Mouse (Mus musculus): ENCODE measurements around the gene Coq5. TPM values are rescaled to one million over a fixed set of nuclear protein-coding genes. Genes with fewer than 3 reads are reported as not detected.

Coq5 gene
- polyA plus RNA-seq, 1 experiment from 2014 or later: 65.1 TPM

DNA sequence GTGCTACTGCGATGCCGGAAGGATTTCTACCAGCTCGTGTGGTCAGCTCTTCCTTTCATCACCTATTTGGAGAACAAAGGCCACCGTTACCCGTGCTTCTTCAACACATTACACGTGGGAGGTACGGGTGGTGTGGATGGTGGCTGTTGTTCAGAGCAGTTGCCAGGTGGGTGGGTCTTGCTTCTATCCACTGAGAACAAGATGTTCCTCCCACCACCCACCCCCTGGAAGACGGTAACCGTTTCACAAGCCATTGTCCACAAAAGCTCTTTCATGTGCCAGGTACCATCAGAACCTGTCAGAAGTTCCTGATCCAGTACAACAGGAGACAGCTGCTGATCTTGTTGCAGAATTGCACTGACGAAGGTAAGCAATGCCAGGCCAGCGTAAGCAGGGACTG, 39.3 kb upstream of the Coq5 start:
- H3K27me3 ChIP-seq (replicated peaks): no peaks in the 10 kb centered on the region
- H3K36me3 ChIP-seq: peaks cover 42% of the 10 kb centered on the region
- 88% methylated on average over 11 of the region's 11 CpGs for WGBS
- no peak overlapping the region for H3K27ac ChIP-seq
- H3K4me2 ChIP-seq (replicated peaks): no peak overlapping the region
- H3K4me1 ChIP-seq (replicated peaks): peaks cover 11% of the 10 kb centered on the region
- no peak overlapping the region for H3K9ac ChIP-seq
- H3K4me3 ChIP-seq (replicated peaks): no peak overlapping the region
- H3K9me3 ChIP-seq: no peaks in the 10 kb centered on the region
- no peak for ATAC-seq

DNA sequence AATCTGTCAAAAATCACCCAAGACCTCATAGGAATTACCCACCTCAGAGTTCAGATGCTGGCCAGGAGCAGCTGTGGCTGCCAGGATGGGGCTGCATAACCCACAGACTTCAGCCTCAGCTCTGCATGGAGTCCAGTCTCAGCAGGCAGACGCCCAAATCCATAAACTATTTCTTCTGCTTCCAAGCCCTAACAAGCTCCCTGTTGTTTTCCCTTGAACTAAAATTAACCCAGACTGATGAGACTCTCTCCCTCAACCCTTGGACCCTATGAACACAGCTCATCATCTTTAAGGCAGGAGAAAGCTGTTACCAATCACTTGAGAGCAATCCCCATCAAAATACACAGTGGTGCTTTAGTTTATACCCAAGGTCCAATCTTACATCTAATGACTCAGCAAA, 24.0 kb upstream of the Coq5 start:
- peaks cover 58% of the 10 kb centered on the region for H3K36me3 ChIP-seq
- H3K4me2 ChIP-seq (replicated peaks): no peak overlapping the region
- H3K27me3 ChIP-seq (replicated peaks): no peaks in the 10 kb centered on the region
- H3K4me1 ChIP-seq (replicated peaks): no peaks in the 10 kb centered on the region
- WGBS: 79% methylated on average over 1 of the region's 1 CpGs
- H3K4me3 ChIP-seq (replicated peaks): no peak overlapping the region
- H3K27ac ChIP-seq: no peak overlapping the region
- H3K9me3 ChIP-seq: no peaks in the 10 kb centered on the region
- H3K9ac ChIP-seq: no peak overlapping the region
- ATAC-seq: no peak

- peak; percentile 55; the same call in 1 of the 2 replicates for ATAC-seq
Observed at GRCm38 (mm10) chr5:115256909-115257546, 22.4 kb upstream of the Coq5 start.

GRCm38 (mm10) chr5:115260356-115260755, 19.1 kb upstream of the Coq5 start:
- Histone ChIP-seq H3K4me1 (replicated peaks) (no peaks in the 10 kb centered on the region; the same call in 1 of the 2 replicates), H3K27me3 (replicated peaks) (no peaks in the 10 kb centered on the region), H3K36me3 (peaks cover 41% of the 10 kb centered on the region), H3K9me3 (no peaks in the 10 kb centered on the region), H3K4me2 (replicated peaks) (no peak overlapping the region), H3K27ac (no peak overlapping the region), H3K9ac (no peak overlapping the region), H3K4me3 (replicated peaks) (no peak overlapping the region)
- 73% methylated on average over 6 of the region's 6 CpGs for WGBS
- no peak; the same call in 1 of the 2 replicates for ATAC-seq

More at GRCm38 (mm10) chr5:115256909-115257546, 22.4 kb upstream of the Coq5 start:
- WGBS: 69% methylated on average over 10 of the region's 10 CpGs
- Histone ChIP-seq H3K27me3 (replicated peaks) (no peaks in the 10 kb centered on the region), H3K27ac (no peak overlapping the region), H3K4me3 (replicated peaks) (no peak overlapping the region), H3K9ac (no peak overlapping the region), H3K4me2 (replicated peaks) (no peak overlapping the region), H3K36me3 (peaks cover 46% of the 10 kb centered on the region), H3K4me1 (replicated peaks) (no peaks in the 10 kb centered on the region), H3K9me3 (no peaks in the 10 kb centered on the region)

GRCm38 (mm10) chr5:115261141-115261540, 18.3 kb upstream of the Coq5 start:
- Histone ChIP-seq H3K4me2 (replicated peaks) (no peak overlapping the region), H3K36me3 (peaks cover 34% of the 10 kb centered on the region), H3K9ac (no peak overlapping the region), H3K4me1 (replicated peaks) (no peaks in the 10 kb centered on the region; the same call in 1 of the 2 replicates), H3K9me3 (no peaks in the 10 kb centered on the region), H3K27me3 (replicated peaks) (no peaks in the 10 kb centered on the region), H3K27ac (no peak overlapping the region), H3K4me3 (replicated peaks) (no peak overlapping the region)
- ATAC-seq: no peak
- WGBS: 90% methylated on average over 8 of the region's 8 CpGs

DNA sequence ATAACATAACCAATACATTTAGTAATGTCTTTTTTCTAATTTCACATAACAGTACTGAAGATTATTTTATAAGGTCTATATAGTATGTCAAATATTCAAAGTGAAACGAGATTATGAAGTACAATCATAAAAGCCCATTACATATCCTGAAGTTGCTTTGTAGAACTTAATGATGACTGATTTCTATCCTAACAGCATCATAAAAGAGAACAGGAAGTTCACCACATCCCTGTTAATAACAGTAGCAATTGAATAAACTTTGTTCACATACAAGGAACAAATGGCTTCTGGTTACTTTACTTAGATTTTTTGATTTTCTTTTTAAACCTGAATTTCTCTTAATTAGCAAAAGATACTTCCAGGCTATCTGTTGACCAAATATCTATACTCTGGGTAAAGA, 17.6 kb upstream of the Coq5 start:
- H3K27ac ChIP-seq: no peak overlapping the region
- no peaks in the 10 kb centered on the region for H3K27me3 ChIP-seq (replicated peaks)
- H3K4me3 ChIP-seq (replicated peaks): no peak overlapping the region
- H3K36me3 ChIP-seq: peaks cover 27% of the 10 kb centered on the region; the same call in 1 of the 2 replicates
- no peak overlapping the region for H3K4me2 ChIP-seq (replicated peaks)
- no peaks in the 10 kb centered on the region; the same call in 1 of the 2 replicates for H3K4me1 ChIP-seq (replicated peaks)
- no peak overlapping the region for H3K9ac ChIP-seq
- ATAC-seq: no peak
- 74% methylated on average over 1 of the region's 1 CpGs for WGBS
- no peaks in the 10 kb centered on the region for H3K9me3 ChIP-seq

GRCm38 (mm10) chr5:115262502-115263291, 16.8 kb upstream of the Coq5 start:
- H3K36me3 ChIP-seq: peaks cover 20% of the 10 kb centered on the region; the same call in 1 of the 2 replicates
- H3K27me3 ChIP-seq (replicated peaks): no peaks in the 10 kb centered on the region
- 85% methylated on average over 14 of the region's 14 CpGs for WGBS
- no peak overlapping the region for H3K4me3 ChIP-seq (replicated peaks)
- no peaks in the 10 kb centered on the region for H3K9me3 ChIP-seq
- peaks cover 4% of the 10 kb centered on the region; the same call in 1 of the 2 replicates for H3K4me1 ChIP-seq (replicated peaks)
- H3K9ac ChIP-seq: no peak overlapping the region
- no peak overlapping the region for H3K27ac ChIP-seq
- no peak for ATAC-seq
- H3K4me2 ChIP-seq (replicated peaks): no peak overlapping the region

DNA sequence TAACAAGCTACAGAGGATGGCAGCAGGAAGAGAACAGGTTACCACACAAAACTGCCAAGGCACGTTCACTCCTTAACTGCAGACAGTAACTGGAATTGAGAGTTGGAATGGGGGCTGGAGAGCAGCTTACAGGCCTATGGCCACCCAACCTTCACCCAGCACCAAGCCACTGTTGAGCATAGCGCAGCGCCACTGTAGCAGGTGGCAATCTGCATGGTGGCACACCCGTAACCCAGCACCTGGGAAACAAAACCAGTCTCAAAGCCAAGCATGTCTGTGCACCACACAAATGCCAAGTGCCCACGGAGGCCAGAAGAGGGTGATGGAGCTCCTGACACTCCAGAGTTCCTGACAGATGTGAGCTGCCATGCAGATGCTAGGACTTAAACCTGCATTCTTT, 13.1 kb upstream of the Coq5 start:
- WGBS: 92% methylated on average over 5 of the region's 5 CpGs
- no peaks in the 10 kb centered on the region for H3K36me3 ChIP-seq
- H3K9me3 ChIP-seq: no peaks in the 10 kb centered on the region
- no peak overlapping the region for H3K9ac ChIP-seq
- no peak overlapping the region for H3K4me3 ChIP-seq (replicated peaks)
- ATAC-seq: no peak
- no peaks in the 10 kb centered on the region for H3K27me3 ChIP-seq (replicated peaks)
- H3K27ac ChIP-seq: no peak overlapping the region
- H3K4me1 ChIP-seq (replicated peaks): peaks cover 30% of the 10 kb centered on the region
- H3K4me2 ChIP-seq (replicated peaks): no peak overlapping the region

DNA sequence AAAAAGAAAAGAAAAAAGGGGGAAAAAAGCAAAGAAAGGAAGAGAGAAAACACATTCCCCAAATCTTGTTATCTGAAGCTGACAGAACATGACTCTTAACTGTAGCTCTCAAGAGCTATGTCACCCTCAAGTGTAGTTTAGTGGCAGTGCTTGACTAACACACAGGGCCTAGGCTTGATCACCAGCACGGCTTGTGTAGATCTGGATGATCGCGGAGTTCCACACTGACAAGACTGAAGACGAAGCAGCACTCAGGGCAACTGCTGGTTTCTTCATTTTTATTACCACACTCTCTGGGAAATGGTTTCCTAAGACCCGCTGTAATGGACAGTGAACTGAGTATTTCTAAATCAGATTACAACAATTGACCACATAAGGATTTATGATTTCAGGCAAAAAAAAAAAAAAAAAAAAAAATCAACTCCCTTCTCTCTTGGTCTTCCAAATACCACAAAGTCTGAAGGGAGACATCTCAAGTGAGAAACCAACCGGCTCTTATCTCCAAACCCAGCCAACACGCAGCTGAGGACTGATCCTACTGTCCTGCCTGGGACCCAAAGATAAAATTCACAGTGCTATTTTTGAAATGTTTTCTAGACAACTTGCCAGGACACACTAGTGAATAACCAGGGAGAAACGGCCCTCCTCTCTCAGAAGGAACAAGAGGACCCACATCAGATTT, 12.5 kb upstream of the Coq5 start:
- H3K4me1 ChIP-seq (replicated peaks): peaks cover 30% of the 10 kb centered on the region
- ATAC-seq: no peak; the same call in 1 of the 2 replicates
- H3K9ac ChIP-seq: no peak overlapping the region
- no peaks in the 10 kb centered on the region for H3K9me3 ChIP-seq
- H3K4me2 ChIP-seq (replicated peaks): no peak overlapping the region
- WGBS: 77% methylated on average over 8 of the region's 8 CpGs
- H3K27ac ChIP-seq: no peak overlapping the region
- H3K27me3 ChIP-seq (replicated peaks): no peaks in the 10 kb centered on the region
- no peak overlapping the region for H3K4me3 ChIP-seq (replicated peaks)
- no peaks in the 10 kb centered on the region for H3K36me3 ChIP-seq

GRCm38 (mm10) chr5:115267469-115268045, 11.9 kb upstream of the Coq5 start:
- no peak overlapping the region for H3K4me3 ChIP-seq (replicated peaks)
- H3K27ac ChIP-seq: no peak overlapping the region
- H3K4me2 ChIP-seq (replicated peaks): no peak overlapping the region
- H3K27me3 ChIP-seq (replicated peaks): no peaks in the 10 kb centered on the region
- no peaks in the 10 kb centered on the region for H3K36me3 ChIP-seq
- H3K9ac ChIP-seq: no peak overlapping the region
- no peaks in the 10 kb centered on the region for H3K9me3 ChIP-seq
- ATAC-seq: no peak
- peaks cover 30% of the 10 kb centered on the region for H3K4me1 ChIP-seq (replicated peaks)
- WGBS: 75% methylated on average over 3 of the region's 3 CpGs

- H3K27me3 ChIP-seq (replicated peaks): no peaks in the 10 kb centered on the region
- 29% methylated on average over 3 of the region's 3 CpGs for WGBS
- H3K4me1 ChIP-seq (replicated peaks): peaks cover 33% of the 10 kb centered on the region
Observed at GRCm38 (mm10) chr5:115268266-115268665, 11.2 kb upstream of the Coq5 start.

DNA sequence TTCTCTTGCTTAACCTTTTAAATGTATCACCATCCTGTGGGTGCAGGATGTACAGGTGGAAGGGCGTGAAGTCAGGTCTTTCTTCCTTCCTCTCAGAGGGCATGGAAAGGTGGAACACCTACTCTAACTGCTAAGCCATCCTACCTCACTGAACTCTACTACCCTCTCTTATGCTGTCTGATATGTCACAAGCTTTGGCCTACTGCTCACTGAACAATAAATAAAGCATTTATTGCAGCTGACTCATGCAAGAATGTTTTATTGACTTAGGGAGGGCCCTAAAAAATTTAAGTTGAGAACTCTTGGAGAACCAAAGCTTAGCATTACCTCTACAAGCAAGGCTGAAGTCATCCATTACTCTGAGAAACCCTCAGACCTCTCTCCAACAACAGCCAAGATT, 9.5 kb upstream of the Coq5 start:
- 78% methylated on average over 1 of the region's 1 CpGs for WGBS
- H3K9ac ChIP-seq: no peak overlapping the region
- H3K4me1 ChIP-seq (replicated peaks): peaks cover 33% of the 10 kb centered on the region
- H3K27ac ChIP-seq: no peak overlapping the region
- H3K4me3 ChIP-seq (replicated peaks): no peak overlapping the region
- no peaks in the 10 kb centered on the region for H3K9me3 ChIP-seq
- H3K27me3 ChIP-seq (replicated peaks): no peaks in the 10 kb centered on the region
- ATAC-seq: no peak
- peak overlapping the region; percentile 9; the same call in 1 of the 2 replicates for H3K4me2 ChIP-seq (replicated peaks)
- no peaks in the 10 kb centered on the region for H3K36me3 ChIP-seq

More at GRCm38 (mm10) chr5:115268266-115268665, 11.2 kb upstream of the Coq5 start:
- H3K4me2 ChIP-seq (replicated peaks): no peak overlapping the region
- H3K27ac ChIP-seq: no peak overlapping the region
- no peak overlapping the region for H3K4me3 ChIP-seq (replicated peaks)
- no peak for ATAC-seq
- no peaks in the 10 kb centered on the region for H3K9me3 ChIP-seq
- no peak overlapping the region for H3K9ac ChIP-seq
- H3K36me3 ChIP-seq: no peaks in the 10 kb centered on the region
